Mouse (Mus musculus) right cerebral cortex, postnatal 14 days (tissue): Measurements from ENCODE around the gene Hdac10.

ENCODE experiments used
- DNase-seq: peaks from one replicate; pipeline ENCODE4 v3.0.0; 2022

Gene Hdac10

DNA sequence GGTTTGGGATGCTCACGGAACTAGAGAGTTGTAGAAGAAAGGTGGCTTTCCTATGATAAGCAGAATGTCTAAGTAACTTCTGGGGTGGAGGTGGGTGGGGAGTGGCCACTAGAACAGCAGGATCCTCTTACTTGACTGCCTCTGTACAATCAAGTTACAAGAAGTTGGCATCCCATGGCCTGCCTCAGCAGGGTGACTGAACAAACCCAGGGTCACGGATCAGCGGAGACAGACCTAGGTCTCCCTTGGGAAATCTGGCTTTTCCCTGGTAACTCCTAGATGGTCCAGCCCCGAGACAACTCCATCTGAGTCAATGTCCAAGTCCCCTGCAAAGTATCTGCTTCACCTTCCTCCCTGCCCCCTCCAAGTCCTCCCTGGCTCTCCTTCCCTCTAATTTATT is 19.4 kb upstream of the Hdac10 start:
- DNase-seq, result no peak

DNA sequence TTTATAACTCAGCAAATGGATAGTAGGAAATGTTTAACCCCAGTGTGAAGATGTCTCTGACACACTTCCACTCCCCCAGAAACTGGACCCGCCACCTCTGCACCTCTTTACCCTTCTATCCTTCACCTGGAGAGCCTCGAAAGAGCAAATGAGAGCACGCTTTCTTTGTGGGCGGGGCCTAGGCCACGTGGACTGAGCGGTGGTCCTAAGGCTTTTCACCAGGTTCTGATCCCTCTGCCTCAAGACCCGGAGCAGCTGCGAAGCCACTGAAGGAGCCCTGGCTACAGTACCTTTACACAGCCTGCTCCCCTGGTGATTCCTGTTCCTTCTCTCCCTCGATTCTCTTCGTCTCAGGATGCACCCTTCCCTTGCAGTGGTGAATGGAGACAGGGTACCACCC is 19.0 kb upstream of the Hdac10 start:
- DNase-seq, result no peak

DNA sequence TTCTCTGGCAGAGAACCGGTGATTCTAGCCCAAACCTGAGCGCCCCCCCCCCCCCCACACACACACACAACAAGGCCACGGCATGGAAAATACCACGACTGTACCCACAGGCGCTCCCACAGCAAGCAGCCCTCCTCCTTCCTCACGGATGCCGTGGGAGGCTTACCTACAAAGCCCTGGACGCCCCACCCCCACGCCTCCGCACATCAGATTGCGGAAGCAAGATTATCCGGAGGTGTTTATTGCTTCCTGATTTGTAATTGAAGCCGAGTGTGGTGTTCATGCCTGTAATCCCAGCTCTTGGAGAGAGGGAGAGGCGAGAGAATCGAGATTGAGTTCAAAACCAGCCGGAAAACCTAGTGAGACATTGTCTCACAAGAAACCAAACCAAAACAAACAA is 18.5 kb upstream of the Hdac10 start:
- DNase-seq, result peak; percentile 55

DNA sequence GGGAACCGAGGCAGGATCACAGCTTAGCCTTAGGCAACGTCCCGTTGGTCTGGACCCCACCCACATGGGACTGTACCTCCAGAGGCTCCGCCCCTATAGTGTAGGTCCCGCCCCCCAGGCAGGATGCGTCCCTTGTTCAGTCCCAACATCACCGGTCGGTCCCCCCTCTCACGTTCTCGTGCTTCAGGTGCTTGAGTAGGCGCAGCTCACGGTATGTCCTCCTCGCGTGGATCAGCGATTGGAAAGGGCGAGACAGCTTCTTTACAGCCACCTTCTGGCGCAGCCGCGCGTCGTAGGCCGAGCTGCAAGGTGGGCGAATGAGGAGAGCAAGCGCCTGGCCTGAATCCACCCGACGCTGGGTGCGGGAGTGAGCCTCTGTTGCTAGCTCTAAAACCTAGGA is 18.0 kb upstream of the Hdac10 start:
- peak; percentile 73 for DNase-seq

DNA sequence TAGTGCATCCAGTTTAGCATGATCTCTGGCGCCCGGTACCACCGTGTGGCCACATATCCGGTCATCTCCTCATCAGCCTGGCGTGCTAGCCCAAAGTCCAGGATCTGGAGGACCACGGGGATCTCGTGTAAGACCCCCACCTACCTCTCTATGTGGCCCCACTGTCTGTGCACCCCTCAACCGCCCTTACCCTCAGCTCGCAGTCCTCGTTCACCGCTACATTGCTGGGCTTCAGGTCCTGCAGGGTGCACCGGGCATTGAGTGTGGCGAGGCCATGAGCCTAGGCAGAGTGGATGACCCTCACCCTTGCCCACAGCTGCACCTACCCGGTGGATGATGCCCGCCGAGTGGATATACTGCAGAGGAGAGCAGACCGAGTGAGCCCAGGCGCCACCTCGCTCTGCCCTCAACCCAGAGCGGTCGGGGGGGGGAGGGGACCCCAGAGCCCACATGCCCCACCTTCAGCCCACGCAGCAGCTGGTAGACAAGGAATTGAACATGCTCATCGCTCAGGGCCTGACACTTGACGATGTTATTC is 17.4 kb upstream of the Hdac10 start:
- no peak for DNase-seq

DNA sequence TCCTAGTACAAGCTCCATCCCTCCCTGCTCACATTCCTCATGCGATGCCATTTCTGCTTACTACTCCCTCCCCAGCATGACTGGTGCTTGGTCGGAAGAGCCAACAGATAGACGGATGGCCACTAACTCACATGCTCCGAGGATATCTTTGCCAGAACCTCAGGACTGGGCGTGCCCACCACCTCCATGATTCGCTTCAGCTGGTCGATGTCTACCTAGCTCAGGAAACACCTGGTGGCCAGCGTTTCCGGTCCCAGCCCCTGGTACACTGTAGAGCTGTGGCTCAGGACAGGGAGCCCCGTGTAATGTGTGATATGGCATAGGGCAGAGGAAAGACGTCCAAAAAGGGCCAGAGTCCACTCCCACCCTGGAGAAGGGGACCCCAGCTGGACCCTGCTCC is 16.5 kb upstream of the Hdac10 start:
- DNase-seq, result no peak

DNA sequence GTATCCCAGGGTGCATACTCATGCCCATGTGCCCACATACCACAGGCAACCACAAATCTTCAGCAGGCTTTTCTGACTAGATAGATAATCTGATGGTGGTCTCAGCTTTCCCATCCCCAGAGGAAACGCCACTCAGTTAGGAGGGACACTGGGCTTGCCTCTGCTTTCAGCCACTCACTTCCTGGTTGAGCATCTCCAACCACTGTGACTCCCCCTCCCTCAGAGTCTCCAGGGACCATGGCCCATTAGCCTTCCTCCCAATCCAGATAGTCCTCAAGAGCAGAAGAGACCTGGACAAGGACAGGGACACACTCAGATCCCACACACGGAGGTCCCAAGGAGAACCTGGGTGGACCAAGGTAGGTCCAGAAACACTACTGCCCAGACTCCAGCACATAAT is 14.6 kb upstream of the Hdac10 start:
- no peak for DNase-seq

DNA sequence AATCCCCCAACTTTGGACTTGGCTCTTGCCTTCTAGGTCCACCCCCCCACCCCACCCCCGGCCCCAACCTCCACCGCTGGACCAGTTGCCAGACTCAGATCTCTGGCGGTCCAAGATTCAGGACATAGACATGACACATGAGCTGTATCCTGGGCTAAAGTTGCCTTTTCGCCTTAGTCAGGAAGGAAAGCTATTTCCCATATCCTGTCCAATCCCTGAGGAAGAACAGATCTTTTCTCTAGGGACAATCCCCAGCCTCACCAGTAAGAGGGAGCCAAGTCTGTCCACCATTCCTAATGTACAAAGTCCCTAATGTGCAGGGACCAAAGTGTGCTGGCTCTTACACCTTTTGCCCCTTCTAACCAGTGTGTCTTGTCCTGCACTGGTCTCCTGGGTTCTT is 13.4 kb upstream of the Hdac10 start:
- no peak for DNase-seq

DNA sequence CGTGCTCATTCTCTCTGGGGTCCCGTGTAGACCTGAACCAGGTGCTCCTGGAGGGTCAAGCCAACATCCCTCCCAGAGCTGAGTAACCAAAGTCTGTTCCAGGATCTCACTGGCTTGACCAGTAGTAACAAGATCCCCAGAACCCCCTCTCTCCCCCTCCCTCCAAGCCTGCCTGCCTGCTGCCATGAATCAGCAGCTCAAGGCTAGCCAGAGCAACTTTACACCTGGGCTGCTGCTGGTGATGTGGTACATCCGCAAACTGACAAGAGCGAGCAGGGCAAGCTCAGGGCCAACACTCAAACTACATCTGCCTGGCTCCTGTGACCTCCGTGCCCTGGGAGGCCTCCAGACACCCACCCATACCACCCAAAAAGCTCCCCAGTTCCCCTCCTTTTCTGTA is 12.9 kb upstream of the Hdac10 start:
- no peak for DNase-seq

DNA sequence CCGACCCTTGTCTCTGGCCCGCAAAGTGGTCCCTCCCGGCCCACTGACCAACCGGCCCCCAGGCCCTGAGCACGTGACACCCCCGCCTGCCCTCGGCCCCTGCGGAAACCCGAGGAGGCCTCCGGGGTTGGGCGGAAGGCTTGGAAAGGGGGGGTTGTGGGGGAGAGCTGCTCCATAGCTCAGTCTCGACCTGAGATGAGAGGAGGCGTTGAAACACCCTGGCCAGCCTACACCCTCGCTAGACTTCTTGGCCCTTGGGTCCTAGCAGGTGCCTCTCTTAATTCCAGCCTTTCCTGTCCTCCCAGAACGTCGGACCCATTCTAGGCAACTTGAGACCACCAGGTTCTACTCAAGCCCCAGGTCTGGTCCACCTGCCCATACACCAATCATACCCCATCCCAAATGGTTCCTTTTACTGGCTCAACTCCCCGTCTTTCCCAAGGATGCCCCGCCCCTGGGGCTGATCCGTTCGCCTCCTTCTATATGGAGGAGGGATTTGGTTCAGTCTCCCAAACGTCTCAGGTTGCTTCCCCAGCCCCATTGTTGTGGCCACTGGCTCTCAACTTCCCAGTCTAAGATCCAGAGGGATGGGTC is 12.3 kb upstream of the Hdac10 start, which contains the start of gene Mapk12:
Gene Mapk12, minus strand, starts transcription at position 45 of the 594 bp plus-strand sequence.
- DNase-seq, result no peak

DNA sequence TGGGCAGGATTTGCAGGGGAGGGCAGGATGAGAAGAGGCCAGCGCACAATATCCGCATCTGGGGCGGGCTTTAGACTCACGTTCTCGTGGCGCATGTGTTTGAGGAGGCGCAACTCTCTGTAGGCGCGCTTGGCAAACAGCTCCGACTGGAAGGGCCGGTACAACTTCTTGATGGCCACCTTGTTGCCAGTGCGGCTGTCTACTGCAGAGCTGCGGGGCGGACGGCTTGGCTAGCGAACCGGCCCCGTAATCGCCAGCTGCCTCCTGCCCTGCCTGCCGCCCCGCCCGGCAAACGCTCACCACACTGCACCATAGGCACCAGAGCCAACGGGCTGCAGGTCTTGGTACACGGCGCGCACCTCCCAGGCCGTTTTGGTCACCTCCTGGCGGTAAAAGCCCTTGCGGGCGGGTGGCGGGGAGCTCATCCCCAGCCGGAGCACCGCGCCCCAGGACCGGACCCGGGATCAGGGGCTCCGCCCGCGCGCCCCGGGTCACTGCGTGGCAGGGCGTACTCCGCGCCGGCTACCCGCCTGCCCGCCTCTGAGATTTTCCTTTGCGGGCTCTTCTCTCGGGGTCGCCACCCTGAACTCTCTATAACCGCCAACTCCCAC is 11.7 kb upstream of the Hdac10 start:
- peak; percentile 66 for DNase-seq

DNA sequence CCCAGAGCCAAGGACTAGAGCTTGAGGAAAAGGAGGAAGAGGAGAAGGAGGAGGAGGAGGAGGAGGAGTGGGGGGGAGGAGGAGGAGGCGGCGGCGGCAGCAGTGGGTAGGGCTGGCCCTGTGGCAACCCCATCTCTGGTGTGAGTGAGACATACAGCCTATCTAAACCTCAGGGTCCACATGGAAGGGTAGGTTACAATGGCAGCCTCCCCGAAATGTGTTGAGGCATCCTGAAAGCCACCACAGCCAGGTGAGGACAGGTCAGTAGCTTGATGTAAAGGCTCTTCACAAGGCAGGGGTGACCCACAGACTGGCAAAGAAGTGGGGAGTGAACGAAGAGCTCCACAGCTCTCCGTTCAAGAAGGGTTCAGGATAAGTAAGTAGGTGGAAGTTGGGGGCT is 10.0 kb upstream of the Hdac10 start:
- DNase-seq, result no peak

DNA sequence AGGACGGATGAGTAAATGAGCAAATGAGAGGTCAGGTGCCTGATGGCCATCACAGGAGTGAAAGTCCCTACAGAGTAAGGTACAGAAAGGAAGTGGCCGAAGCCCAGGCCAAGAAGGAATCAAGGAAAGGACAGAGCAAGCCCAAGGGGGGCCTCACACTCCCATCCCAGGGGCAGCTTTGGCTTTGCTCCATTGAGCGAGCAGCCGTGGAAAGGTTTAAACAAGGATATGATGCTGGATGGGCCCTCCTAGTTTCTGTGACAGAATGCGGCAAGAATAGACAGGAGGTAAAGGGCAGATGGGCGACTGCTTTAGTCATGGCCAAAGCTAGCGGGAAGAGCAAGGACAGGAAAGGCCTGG is 9.5 kb upstream of the Hdac10 start:
- no peak for DNase-seq

DNA sequence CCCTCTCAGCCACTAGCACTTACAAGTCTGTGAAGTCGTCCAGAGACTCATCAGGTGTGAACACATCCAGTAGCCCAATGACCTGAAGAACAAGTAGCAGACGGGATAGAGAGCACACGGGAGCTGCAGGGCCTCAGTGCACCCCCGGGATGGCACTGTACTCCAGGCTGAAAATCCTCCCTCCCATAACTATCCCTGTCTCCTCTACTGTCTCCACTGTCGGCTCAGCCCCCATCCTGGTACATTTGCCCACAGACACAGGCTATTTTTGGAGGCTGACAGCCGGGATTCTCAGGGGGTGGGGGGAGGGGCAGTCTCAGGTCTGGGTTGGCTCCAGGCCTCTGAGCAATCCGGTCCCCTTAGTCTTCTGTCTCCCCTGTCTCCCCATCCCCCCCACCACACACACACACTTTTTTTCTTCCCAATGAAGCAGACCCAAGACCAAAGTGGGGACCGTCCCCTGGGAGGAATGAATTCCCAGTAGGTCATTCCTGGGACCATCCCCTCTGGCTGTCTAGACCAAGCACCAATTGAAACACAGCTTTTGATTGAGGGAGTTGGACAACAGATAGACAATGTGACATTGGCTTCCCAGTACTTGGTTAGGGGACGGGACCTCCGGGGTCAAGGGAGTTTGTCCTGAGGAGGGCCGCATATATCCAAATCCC is 9.0 kb upstream of the Hdac10 start:
- no peak for DNase-seq

DNA sequence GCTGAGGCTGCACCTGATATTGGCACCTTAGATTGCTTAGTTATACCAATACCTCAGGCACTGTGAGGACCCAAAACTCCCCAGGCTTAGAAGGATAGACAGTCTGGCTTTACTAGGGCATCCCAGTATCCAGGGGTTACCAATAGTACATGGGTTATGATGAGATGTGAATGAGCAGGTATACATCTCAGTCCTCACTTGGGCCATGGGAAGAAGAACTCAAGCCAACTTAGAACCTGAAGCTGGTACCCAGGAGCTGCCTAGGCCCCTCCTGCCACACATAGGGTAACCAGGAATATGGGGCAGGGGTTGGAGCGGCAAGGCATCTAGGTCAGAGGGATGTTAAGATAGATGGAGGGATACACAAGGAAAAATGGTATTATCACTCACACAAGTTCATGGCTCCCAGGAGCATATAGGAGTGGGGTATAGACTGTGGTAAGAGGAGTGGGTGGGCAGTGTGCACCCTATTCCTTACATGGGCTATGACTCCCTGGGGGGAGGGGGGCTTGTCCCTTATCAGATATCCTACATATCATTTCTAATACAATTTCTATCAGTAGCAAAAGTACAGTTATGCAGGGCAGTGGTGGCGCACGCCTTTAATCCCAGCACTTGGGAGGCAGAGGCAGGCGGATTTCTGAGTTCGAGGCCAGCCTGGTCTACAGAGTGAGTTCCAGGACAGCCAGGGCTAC is 8.1 kb upstream of the Hdac10 start:
- DNase-seq, result no peak

DNA sequence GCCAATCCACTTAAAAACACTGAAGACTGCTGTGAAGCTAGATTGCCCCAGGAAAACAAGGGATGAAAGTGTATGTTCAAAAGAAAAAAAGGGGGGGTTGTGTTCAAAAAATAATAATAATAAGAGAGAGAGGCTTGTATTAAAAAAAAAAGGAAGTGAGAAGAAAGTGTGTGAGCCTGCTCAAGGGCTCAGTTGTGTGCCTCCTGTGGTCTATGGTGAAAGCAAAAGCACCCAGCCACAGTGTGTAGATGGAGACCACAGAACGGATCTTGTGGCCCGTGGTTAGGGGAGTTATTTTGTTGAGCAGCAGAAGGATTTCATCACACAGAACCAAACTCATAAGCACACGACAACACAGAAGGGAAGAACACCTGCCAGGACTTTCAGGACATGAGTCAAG is 2.8 kb upstream of the Hdac10 start:
- DNase-seq, result no peak

DNA sequence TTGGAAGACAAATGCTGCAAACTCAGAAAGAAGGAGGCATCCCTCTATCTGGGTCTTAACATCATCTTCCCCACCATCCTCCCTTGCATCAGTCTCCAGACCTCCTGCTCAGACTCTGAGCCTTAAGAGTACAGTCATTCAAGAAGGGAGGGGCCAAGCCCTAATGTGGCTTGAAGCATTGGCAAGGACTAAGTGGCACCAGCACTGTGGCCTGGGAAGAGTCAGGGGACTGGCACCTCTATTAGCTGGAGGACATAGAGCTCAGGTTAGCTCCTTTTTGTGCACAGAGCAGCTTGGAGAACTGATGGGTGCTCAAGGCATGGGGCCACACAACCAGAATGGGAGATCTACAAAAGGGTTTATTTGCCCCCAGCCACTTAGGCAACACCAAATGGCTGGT is 1.7 kb upstream of the Hdac10 start:
- DNase-seq, result no peak

DNA sequence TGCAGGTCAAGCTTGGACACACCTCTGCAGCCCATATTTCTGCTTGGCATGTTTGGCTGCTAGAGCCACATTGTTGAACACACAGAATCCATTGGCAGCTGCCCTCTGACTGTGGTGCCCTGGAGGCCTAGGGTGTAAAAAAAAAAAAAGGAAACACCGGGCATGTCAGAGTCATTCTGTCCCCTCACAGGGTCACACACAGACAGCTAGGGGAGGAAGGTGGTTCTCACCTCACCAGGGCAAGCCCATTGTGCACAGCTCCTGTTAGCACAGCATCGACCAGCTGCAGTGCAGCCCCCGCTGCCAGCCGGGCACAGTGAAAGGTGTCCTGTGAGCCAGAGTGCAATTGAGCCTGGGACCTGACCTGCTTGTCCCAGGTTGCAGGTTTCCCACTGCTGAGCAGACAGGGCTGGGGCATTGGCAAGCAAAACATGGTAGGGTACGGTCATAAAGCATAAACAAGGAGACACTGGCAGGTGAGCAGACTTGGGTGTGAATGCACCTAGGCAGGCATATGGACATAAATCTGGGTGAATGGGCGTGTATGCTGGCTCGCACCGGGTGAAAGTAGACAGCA is 1.0 kb downstream of the Hdac10 start:
- DNase-seq, result no peak

DNA sequence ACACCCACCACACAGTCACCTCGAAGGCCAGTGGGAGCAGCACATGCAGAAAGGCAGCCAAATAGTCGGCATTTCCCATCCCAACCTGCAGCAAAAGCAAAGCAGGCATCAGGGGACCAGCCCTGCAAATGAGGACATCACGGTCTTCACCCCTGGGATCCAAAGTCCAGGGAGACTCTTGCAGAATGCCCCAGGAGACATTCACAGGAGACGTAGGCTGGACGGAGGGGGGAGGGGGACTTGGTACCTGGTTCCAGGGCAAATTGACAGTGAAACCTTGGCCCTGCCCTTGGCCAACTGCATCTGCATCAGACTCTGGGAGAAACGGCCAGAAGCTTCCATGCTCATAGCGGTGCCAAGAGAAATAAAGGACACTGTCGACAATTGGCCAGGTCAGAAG is 1.9 kb downstream of the Hdac10 start:
- no peak for DNase-seq

DNA sequence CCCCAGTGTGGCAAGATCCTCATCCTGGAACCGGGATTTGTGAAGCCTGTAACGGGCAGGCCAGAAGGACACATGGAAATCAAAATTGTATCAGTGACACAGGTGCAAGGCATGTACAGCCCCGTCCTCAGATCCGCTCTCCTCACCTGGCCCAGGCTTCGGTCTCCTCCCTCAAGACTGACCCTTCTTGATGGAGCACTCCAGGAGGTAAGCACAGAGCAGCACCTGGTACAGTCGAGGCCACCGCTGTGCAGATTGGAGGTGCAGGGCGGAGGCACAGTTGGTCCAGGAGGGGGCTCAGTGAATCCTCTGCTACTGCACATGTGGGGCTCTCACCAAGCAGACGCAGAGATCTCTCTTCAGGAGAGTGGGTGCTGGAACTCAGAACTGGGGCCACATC is 3.1 kb downstream of the Hdac10 start:
- DNase-seq, result no peak

DNA sequence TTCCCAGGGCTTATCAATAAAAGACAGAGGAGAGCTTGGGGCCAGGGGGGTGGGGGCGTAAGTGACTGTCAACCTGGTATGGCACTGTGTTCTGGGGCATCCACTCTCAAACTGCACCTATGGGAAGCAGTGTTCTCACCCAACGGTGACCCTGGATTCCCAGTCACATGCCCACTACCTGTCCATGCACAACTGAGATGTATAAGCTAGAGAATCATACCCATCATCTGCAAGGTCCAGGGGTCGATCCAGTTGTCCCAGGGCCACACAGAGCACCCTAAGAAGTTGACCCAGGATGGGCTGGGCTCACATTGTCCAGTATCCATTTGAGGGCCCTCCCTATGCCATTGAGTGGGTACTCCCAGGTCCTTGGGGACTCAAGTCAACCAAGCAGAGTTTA is 4.2 kb downstream of the Hdac10 start:
- no peak for DNase-seq

DNA sequence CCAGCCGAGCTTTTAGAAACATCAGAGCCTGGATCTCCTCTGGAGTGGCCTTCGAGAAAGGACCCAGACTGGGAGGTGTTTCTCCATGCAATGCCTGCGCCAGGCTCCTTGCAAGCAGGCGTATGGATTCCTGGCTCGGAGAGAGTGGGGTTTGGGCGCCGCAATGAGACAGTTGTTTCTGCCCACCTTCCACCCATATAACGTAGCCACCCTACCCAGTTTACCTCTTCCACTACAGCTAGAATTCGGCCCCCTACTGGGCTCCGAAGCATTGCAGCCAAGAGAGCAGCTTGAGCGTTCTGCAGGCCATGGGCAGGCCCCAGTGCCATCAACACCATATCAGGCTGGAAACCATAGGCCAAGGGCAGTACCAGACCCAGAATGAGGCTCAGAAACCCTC is 4.9 kb downstream of the Hdac10 start:
- peak; percentile 75 for DNase-seq

DNA sequence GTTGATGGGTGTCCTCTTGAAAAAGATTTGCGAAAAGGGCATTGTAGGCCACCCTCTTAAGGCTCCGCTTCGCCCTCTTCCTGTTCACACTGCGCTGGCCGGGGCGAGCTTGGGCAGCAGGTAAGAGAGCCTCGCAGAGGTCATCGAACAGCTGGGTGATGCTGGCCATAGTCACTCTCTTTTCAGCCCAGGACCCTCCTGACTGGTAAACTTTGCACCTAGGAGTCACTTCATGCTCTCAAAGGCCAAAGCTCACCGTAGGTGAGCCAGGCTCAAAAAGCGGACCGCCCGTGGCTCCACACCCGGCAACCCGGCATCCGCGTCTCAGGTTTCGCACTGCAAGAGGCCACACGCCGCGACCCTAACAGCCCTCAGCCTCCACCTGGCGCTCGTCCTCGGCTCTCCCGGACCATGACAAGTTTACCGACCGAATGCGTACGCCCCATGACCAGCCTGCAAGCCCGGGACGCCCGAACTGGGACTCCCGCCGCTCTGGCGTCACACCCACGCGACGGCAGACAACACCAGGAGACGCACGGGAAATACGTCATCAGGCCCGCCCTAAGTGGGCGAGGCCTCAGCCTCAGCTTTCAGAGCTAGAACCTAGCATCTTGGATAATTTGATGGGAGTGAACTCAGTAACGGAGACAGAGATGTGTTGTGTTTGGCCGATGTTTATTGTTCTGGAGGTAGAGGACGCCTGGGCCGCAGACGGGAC is 5.7 kb downstream of the Hdac10 start, which contains the start of gene Tubgcp6:
Gene Tubgcp6, minus strand, starts transcription at position 464 of the 718 bp plus-strand sequence.
- peak; percentile 94 for DNase-seq
